Mouse (Mus musculus) hindbrain, embryonic 10.5 days (tissue): ENCODE data around the gene Capn5. TPM values are rescaled to one million over a fixed set of nuclear protein-coding genes. Genes with fewer than 3 reads are reported as not detected.

ENCODE experiments used
- DNase-seq: peaks from one replicate; pipeline ENCODE4 v3.0.0-alpha.2; 2017; ENCODE audit warnings: low spot score
- H3K27ac ChIP-seq: fragments of 300-500 bp; sonication (generic); 2 replicates; pipeline ENCODE4 v1.5.1; 2016; ENCODE audit warnings: mild to moderate bottlenecking, moderate library complexity
- H3K27me3 ChIP-seq: fragments of 300-500 bp; sonication (generic); 2 replicates; pipeline ENCODE4 v1.6.1; 2016; ENCODE audit warnings: mild to moderate bottlenecking; ENCODE audit not compliant: poor library complexity, insufficient read depth, severe bottlenecking
- H3K36me3 ChIP-seq: fragments of 300-500 bp; sonication (generic); 2 replicates; pipeline ENCODE4 v1.6.1; 2016; ENCODE audit warnings: mild to moderate bottlenecking, moderate library complexity
- H3K4me1 ChIP-seq: fragments of 300-500 bp; sonication (generic); replicated peaks from 2 replicates; pipeline ENCODE4 v1.6.1; 2016; ENCODE audit warnings: mild to moderate bottlenecking
- H3K4me3 ChIP-seq: fragments of 300-500 bp; sonication (generic); 2 replicates; pipeline ENCODE4 v1.5.1; 2016; ENCODE audit warnings: mild to moderate bottlenecking, moderate library complexity
- H3K9me3 ChIP-seq: fragments of 300-500 bp; sonication (generic); 2 replicates; pipeline ENCODE4 v1.6.1; 2016; ENCODE audit warnings: mild to moderate bottlenecking, moderate library complexity
- WGBS: fragments of 180-500 bp; shearing (Covaris S2); methylation state at CpG from one replicate; pipeline ENCODE4 v1.1.7; 2016; 5-methylcytosine and 5-hydroxymethylcytosine counted together
- polyA plus RNA-seq: library from polyadenylated mRNA; unstranded; fragments of >200 nt; fragmentation: Nextera tagmentation; extraction: Ambion mirVana; gene quantifications from 2 replicates; pipeline ENCODE4 v1.2.1, GENCODE M21; 2016

Gene Capn5
- polyA plus RNA-seq, 1 experiment from 2014 or later: 9.9 TPM

DNA sequence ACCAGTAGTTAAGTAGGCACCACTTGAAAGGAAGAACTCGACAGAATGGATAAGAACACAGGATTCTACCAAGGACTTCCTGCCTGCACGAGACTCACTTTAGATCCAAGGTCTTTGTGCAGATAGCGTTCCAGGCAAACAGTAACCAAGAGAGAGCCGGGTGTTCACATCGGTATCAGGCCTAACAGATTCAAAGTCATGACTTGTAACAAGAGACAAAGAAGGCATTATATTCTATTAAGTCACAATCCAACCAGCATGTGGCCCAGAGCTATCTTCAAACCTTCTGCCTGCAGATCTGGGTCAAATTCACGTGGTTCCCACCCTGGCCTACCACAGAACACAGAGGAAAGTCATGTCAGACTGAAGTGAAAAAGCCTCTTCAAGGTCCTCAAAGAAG, 63.4 kb downstream of the Capn5 start:
- Histone ChIP-seq H3K36me3 (no peaks in the 10 kb centered on the region), H3K27me3 (peaks cover 34% of the 10 kb centered on the region), H3K4me3 (no peak overlapping the region), H3K9me3 (no peaks in the 10 kb centered on the region), H3K4me1 (peaks cover 45% of the 10 kb centered on the region), H3K27ac (no peak overlapping the region)
- WGBS: 75% methylated on average over 6 of the region's 6 CpGs
- no peak for DNase-seq

DNA sequence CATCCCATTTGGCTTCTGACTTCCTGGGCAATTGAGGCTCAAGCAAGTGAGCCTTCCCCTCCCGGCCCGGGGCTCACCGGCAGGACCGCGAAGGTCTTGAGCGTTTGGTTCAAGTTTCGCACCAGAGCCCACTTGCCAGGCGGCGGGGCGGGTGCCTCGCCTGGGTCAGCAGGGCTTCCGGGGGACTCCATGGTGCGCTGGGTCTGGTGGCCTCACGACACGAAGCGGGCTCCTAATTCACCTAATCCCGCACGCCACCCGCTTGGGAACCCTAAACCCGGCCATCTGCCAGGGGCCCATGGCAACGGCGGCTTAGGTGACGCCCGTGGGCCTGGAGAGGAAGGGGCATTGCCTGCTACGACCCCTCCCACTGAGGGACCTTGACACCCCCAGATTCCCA, 66.8 kb downstream of the Capn5 start:
- no peaks in the 10 kb centered on the region for H3K9me3 ChIP-seq
- peak overlapping the region; percentile 38 for H3K4me3 ChIP-seq
- H3K27me3 ChIP-seq: peaks cover 40% of the 10 kb centered on the region
- H3K4me1 ChIP-seq: peaks cover 23% of the 10 kb centered on the region
- H3K36me3 ChIP-seq: no peaks in the 10 kb centered on the region
- no peak for DNase-seq
- H3K27ac ChIP-seq: peak overlapping the region; percentile 3; the same call in 1 of the 2 replicates
- WGBS: 6% methylated on average over 25 of the region's 25 CpGs

DNA sequence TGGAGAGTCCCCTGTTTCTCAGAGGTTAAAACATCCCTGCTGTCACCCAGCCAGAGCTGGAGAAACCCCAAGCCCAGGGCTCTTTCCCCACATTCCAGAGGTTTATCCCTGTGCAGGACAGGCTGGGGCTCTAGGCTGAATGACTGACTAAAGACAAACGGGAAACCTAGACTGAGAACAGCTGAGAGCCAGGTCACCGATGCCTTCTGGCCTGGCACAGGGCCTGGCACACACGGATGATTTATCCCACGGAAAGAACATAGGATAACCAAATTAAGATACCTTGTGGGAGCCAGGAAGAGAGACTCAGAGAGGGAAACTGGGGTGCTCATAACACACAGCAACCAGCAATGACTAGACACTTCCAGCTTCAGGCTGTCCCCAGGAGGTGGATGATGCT, 68.3 kb downstream of the Capn5 start:
- no peak for DNase-seq
- H3K27ac ChIP-seq: no peak overlapping the region
- H3K4me1 ChIP-seq: peaks cover 26% of the 10 kb centered on the region
- no peak overlapping the region for H3K4me3 ChIP-seq
- H3K9me3 ChIP-seq: no peaks in the 10 kb centered on the region
- H3K36me3 ChIP-seq: no peaks in the 10 kb centered on the region
- H3K27me3 ChIP-seq: peaks cover 40% of the 10 kb centered on the region
- 85% methylated on average over 4 of the region's 4 CpGs for WGBS

DNA sequence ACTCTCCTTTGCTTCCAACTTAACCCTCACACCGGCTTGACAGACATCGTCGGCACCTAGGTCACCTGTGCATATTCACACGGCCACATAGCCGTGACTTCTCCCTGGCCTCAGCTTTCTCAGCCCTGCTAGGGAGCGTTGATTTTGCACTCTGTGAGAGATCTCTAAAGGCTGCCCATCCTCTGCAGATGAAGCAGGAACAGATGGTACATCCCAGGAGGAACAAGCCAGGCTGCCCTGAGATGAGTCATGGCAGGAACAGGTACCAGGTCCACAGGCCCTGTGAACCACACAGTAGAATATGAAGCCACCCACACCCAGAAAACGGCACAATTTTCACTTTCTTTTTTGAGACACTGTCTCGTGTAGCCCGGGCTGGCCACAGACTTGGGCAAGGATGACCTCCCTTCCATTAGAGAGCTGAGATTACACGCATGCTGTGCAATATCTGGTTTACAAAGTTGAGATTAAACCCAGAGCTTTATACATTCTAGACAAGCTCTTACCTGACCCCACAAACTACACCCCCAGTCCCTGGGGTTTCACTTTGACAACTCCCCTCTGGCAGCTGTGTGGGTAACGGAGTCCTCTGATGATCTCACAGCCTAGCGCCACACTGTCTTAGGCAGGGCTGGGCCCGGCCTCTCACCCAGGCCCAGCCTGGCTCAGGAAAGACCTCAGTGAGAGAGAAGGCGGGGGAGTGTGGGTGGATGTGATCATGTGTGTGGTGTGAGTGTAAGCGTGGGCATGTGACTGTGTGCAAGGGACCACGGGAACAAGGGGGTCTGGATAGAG, 69.2 kb downstream of the Capn5 start:
- no peak overlapping the region for H3K4me3 ChIP-seq
- no peaks in the 10 kb centered on the region for H3K36me3 ChIP-seq
- no peaks in the 10 kb centered on the region for H3K9me3 ChIP-seq
- no peak for DNase-seq
- H3K27me3 ChIP-seq: peaks cover 40% of the 10 kb centered on the region
- H3K4me1 ChIP-seq: peaks cover 35% of the 10 kb centered on the region
- WGBS: 85% methylated on average over 16 of the region's 16 CpGs
- H3K27ac ChIP-seq: no peak overlapping the region

DNA sequence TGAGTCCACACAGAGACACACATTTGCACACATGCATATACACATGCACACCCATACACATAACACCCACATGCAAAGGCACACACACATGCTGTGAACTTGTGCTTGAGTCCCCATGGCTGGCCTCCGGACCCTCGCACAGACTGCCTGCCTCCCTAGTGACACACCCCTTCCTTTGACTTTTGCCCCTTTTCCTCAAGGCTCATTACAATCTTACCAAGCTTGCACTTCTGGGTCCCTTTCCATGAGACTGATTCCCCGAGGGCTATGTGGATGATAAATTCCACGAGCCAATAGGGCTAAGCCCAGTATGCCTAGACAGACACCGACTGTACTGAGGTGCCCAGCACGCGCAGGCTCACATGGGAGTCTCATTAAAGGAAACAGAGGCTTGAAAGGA, 71.8 kb downstream of the Capn5 start:
- Histone ChIP-seq H3K4me3 (no peak overlapping the region), H3K4me1 (peaks cover 51% of the 10 kb centered on the region), H3K9me3 (no peaks in the 10 kb centered on the region), H3K27me3 (peaks cover 22% of the 10 kb centered on the region), H3K27ac (no peak overlapping the region), H3K36me3 (no peaks in the 10 kb centered on the region)
- WGBS: 92% methylated on average over 7 of the region's 7 CpGs
- no peak for DNase-seq

DNA sequence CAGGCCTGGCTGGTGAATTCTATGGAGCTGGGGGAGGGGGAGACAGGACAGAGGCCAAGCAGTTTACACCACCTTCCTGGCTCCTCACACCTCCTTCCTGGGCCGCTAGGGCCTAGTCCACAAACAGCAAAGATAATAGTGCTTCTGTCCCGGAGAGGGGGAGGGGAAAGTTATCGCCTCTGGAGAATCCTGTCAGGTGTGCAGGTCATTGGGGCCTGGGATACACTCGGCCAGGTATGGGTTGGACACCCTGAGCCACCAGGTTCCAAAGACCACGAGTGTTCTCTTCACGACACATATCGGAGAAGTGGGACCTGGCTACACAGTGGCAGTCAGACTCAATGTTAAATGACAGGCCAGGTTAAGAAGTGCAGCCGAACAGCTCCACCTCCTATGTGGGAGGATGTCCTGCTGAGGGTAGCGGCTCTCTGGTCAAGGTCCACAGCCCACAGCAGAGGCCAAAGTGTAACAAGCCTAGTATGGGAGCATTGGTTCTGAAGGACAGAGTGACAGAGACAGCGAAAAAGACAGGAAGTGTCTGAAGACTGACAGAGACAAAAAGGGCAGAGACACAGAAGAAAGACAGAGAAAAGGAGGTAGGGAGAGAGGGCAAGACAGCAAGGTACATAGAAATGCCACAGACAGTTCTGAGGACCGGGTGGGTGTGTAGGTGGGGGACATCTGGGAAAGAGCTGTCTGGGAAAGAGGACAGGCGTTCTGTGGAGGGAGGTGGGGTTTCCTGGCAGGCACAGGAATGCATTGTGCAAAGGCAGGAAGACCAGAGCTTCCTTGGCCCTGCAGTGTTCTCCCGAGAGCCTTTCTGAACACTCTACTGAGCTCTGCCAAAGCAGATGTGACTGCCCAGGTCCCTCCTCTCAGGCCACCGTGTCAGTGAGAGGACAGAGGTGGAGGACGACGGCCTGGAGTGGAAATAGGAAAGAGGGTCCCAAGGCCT, 73.3 kb downstream of the Capn5 start:
- H3K4me3 ChIP-seq: no peak overlapping the region
- H3K4me1 ChIP-seq: peaks cover 45% of the 10 kb centered on the region
- H3K36me3 ChIP-seq: no peaks in the 10 kb centered on the region
- peak overlapping the region; percentile 31; the same call in 1 of the 2 replicates for H3K27ac ChIP-seq
- no peak for DNase-seq
- H3K27me3 ChIP-seq: peaks cover 7% of the 10 kb centered on the region; the same call in 1 of the 2 replicates
- H3K9me3 ChIP-seq: no peaks in the 10 kb centered on the region
- 55% methylated on average over 16 of the region's 16 CpGs for WGBS

DNA sequence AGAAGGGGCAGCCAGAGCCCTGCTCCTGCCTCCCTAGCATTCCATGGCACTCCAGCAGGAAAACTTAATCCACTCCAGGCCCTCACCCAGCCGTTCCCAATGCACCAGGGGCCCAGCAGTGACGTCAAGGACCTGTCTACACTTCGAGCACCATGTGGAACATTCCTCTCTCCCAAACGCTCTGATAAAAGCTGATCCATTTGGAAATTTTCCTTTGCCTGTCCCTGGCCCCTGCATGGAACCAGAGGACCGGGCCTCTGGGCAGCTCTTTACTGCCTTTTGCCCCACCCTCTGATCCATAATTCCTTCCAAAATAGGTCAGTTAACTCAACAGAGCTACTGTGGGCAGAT, 74.2 kb downstream of the Capn5 start:
- Histone ChIP-seq H3K4me1 (peaks cover 45% of the 10 kb centered on the region), H3K27me3 (0 out of 2 replicates have a peak, but pooled peaks cover 2% of the 10 kb centered on the region), H3K4me3 (no peak overlapping the region), H3K27ac (peak overlapping the region; percentile 40; the same call in 1 of the 2 replicates), H3K36me3 (no peaks in the 10 kb centered on the region), H3K9me3 (no peaks in the 10 kb centered on the region)
- no peak for DNase-seq
- WGBS: 75% methylated on average over 5 of the region's 5 CpGs

DNA sequence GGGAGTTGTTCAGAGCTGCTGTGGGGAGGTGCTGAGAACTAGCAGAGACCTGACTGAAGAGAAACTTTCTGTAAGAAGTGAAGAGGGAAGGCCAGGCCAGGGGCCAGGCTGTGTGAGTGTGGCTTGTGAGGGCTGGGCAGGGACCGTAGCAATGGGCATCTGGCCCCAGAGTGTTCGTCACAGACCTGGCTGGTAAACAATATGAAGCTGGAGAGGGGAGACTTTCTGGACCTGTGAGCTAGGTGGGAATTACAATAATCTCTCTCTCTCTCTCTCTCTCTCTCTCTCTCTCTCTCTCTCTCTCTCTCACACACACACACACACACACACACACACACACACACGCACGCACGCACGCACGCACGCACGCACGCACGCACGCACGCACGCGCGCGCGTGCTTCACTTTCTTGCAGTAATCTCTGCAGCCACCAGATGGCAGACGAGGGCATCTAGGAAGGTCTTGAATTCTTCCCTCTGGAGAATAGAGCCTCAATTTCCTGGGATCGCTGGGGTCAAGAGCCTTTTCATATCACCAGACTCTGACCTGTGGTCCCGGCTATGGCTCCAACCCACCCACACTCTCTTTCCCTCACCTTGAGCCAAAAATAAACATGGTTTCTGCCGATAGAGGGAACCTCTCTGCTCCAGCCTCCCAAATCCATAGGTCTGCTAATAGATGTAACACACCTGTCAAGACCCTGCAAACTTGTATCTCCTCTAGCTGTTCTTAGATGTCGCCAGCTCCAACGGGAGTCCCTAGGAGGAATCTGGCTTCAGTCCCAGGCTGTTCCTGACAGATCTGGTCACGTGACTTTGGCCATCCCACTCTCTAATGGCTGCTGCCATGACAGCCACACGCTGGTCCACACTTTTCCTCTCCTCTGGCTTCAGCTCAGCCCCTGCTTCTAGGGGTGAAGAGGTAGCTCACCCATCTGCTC, 74.8 kb downstream of the Capn5 start:
- 16% methylated on average over 26 of the region's 26 CpGs for WGBS
- no peaks in the 10 kb centered on the region for H3K27me3 ChIP-seq
- no peaks in the 10 kb centered on the region for H3K9me3 ChIP-seq
- peak overlapping the region; percentile 89 for H3K27ac ChIP-seq
- peak; percentile 87 for DNase-seq
- H3K36me3 ChIP-seq: peaks cover under 1% of the 10 kb centered on the region
- H3K4me3 ChIP-seq: peak overlapping the region; percentile 42
- peaks cover 47% of the 10 kb centered on the region for H3K4me1 ChIP-seq

DNA sequence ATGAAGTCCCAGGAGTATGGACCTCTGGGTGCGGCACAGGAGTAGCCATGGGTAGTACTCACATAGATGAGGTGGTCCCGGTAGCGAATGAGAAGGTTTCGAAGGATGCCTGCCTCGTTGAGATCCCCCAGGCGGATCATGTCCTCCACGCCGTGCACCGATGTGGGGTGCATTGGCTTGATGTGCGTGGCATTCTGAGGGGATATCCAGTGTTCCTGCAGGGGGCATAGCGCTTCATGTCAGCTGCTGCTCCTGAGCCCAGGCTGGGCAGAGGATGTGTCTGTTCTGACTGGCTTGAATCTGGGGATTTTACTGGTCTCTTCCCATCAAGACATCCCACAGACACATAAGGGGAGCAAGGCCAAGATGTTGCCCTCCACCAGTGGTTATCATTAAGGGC, 75.6 kb downstream of the Capn5 start:
- WGBS: 93% methylated on average over 11 of the region's 11 CpGs
- Histone ChIP-seq H3K4me3 (peak overlapping the region; percentile 42; the same call in 1 of the 2 replicates), H3K36me3 (peaks cover 9% of the 10 kb centered on the region), H3K27ac (peak overlapping the region; percentile 89), H3K27me3 (no peaks in the 10 kb centered on the region), H3K9me3 (peaks cover 3% of the 10 kb centered on the region), H3K4me1 (peaks cover 48% of the 10 kb centered on the region)
- no peak for DNase-seq

DNA sequence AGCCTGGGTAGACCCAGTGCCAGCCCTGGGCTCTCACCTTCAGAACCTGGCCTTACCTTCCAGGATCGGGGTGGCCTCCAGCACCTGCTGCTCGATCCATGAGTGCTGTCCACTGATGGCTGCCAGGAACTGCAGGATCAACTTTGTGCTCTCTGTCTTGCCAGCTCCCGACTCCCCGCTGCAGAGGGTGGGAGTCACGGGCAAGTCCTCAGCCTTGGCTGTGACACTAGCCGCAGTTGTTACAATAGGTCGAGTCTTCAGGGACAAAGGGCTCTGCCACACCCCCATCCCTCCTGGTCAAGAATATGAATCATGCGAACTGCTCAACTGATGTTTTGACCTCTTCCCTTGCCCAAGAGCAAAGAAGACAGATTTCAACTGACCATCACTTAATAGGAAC, 80.5 kb downstream of the Capn5 start:
- H3K9me3 ChIP-seq: peaks cover 11% of the 10 kb centered on the region
- 93% methylated on average over 8 of the region's 8 CpGs for WGBS
- no peak overlapping the region for H3K27ac ChIP-seq
- peaks cover 10% of the 10 kb centered on the region; the same call in 1 of the 2 replicates for H3K4me1 ChIP-seq
- H3K36me3 ChIP-seq: peaks cover 35% of the 10 kb centered on the region
- DNase-seq: no peak
- no peaks in the 10 kb centered on the region for H3K27me3 ChIP-seq
- H3K4me3 ChIP-seq: no peak overlapping the region

DNA sequence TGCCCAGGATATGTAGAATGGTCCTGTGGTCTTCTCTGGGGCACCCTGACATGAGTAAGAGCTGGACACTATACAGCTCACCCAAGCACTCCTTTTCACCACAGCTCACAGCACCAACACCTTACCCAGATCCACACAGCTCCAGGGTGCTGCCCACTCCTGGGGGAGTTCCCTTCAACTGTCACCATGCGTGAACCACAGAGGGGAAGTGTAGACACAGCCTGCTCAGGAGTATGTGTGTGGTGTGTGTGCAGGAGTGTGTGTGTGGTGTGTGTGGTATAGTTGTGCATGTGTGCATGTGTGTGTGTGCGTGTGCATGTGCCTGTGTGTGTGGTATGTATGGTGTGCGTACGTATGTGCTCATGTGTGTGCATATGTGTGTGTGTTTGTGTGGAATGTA, 82.2 kb downstream of the Capn5 start:
- H3K27ac ChIP-seq: no peak overlapping the region
- peaks cover 11% of the 10 kb centered on the region for H3K9me3 ChIP-seq
- 93% methylated on average over 4 of the region's 4 CpGs for WGBS
- 0 out of 2 replicates have a peak, but pooled peaks cover 3% of the 10 kb centered on the region for H3K4me1 ChIP-seq
- no peak overlapping the region for H3K4me3 ChIP-seq
- peaks cover 51% of the 10 kb centered on the region for H3K36me3 ChIP-seq
- DNase-seq: no peak
- no peaks in the 10 kb centered on the region for H3K27me3 ChIP-seq

DNA sequence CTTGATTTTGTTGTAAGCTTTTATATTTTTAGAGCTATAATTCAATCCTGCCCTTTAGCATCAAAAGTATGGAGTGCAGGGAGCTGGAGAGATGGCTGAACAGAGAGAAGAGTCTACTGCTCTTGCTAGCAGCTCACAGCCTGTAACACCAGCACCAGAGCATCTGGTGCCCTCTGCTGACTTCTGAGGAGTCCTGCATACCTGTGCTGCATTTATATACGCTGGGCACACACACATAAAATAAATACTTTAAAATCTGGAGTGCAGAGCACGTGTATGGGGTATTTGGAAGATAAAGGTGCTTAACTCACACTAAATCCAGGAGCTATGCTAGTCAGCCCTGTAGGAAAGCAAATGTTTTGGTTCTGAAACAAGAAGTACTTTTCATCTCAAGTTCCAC, 91.7 kb downstream of the Capn5 start:
- peaks cover 8% of the 10 kb centered on the region for H3K36me3 ChIP-seq
- DNase-seq: no peak
- 62% methylated on average over 2 of the region's 2 CpGs for WGBS
- H3K27ac ChIP-seq: no peak overlapping the region
- H3K4me1 ChIP-seq: peaks cover 34% of the 10 kb centered on the region
- no peaks in the 10 kb centered on the region for H3K9me3 ChIP-seq
- H3K27me3 ChIP-seq: no peaks in the 10 kb centered on the region
- no peak overlapping the region for H3K4me3 ChIP-seq
